Mouse (Mus musculus): ENCODE data around the gene Gm44596.
"Not testable (repeated sequence)": the region's sequence is repeated elsewhere in the genome, so short reads cannot be mapped to it uniquely, and the experiment has no call there.

Gene Gm44596

DNA sequence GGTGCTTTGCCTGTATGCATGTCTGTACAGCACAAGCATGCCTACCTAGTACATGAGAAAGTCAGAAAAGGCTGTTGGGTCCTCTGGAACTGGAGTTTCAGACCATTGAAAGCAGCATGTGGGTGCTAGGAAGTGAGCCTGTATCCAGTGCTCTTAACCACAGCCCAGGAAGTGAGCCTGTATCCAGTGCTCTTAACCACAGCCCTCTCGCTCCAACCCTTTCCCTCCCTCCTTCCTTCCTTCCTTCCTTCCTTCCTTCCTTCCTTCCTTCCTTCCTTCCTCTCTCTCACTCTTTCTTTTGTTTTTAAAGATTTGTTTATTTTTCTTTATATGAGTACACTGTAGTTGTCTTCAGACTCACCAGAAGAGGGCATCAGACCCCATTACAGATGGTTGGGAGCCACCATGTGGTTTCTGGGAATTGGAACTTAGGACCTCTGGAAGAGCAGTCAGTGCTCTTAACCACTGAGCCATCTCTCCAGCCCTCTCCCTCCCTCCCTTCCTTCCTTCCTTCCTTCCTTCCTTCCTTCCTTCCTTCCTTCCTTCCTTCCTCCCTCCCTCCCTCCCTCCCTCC is 5.4 kb downstream of the Gm44596 start:
- DNase-seq (ENCODE audit: low read depth), result not testable (repeated sequence)

DNA sequence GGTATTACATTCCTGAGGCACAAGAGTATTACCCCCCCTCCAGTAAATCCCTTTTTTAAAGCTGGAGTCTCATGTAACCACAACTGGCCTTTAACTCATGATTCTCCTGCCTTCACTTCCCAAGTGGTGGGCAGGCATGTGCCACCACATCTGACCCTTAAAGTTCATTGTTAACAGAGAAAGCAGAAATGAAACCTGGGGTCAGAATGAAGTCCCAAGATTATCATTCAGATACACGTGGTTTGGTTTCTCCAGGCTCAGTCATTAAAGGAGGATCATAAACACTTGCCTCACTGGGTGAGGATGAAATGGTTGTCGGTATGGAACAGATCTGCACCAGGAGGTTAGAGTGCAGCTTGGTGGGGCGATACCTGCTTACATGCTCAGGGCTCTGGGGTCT is 6.0 kb downstream of the Gm44596 start:
- DNase-seq (ENCODE audit: low read depth), result no peak

DNA sequence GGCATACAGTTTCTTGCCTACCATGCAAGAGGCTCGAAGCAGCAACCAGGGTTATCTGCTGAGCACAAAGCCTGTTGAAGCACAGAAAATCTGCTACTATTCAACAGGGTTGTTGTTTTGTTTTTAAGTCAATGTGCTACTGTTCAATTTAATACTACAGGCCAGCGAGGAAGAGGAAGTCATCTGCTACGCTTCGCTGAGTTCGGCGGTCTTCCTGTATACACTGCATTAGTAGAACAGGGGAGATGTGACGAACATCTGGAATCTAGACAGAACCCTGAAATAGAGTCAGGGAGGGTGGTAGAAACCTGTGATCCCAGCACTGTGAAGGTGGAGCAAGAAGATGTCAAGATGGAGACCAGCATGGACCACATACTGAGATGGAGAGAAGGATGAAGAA is 8.4 kb downstream of the Gm44596 start:
- no peak for DNase-seq (ENCODE audit: low read depth)

DNA sequence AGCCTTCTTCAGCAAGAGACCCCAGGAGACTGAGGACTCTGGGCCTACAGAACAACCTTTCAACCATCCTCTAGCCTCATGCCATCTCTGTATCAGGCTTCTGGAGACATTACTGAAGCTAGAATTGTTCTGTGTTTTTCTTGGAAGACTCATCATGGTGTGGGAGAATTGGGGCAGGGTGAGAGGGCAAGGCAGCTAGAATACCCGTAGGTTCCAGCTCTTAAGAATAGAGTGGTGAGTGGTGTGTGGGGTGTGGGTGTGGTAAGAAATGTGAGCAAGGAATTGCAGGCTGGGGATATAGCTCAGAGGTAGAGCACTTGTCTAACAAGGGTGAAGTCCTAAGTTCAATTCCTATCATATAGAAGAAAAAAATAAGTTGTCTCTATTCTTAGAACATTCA is 9.7 kb downstream of the Gm44596 start:
- no peak for DNase-seq (ENCODE audit: low read depth)

DNA sequence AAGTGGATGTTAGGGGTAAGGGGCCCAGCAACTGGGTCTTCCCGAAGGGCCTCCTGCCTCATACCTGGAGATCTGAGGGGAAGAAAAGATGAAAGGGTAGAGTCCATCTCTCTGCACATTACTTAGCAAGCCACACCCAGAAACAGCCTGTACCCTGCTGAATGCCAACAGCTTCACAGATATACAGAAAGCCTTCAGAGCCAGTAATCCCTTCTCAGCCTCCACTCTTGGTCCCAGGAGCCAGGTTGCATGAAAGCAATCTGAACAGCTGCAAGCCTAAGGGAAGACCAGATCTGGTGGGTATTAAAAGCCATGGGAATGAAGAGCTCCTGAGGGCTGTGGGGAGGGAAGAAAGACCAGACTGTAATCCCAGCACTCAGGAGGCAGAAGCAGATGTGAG is 13.9 kb downstream of the Gm44596 start:
- DNase-seq (ENCODE audit: low read depth), result no peak

DNA sequence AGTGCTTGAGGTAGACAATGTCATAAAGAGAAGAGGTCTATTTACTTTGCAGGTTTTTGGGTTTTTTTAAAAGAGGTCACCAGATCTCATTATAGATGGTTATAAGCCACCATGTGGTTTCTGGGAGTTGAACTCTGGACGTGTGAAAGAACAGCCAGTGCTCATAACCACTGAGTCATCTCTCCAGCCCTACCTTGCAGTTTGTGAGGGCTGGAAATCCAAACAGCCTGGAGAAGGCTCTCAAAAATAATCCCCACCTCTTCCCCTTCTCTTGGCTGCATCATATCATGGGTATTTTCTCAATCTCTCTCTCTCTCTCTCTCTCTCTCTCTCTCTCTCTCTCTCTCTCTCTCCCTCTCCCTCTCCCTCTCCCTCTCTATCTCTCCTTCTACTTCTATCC is 15.4 kb downstream of the Gm44596 start:
- DNase-seq (ENCODE audit: low read depth), result no peak

DNA sequence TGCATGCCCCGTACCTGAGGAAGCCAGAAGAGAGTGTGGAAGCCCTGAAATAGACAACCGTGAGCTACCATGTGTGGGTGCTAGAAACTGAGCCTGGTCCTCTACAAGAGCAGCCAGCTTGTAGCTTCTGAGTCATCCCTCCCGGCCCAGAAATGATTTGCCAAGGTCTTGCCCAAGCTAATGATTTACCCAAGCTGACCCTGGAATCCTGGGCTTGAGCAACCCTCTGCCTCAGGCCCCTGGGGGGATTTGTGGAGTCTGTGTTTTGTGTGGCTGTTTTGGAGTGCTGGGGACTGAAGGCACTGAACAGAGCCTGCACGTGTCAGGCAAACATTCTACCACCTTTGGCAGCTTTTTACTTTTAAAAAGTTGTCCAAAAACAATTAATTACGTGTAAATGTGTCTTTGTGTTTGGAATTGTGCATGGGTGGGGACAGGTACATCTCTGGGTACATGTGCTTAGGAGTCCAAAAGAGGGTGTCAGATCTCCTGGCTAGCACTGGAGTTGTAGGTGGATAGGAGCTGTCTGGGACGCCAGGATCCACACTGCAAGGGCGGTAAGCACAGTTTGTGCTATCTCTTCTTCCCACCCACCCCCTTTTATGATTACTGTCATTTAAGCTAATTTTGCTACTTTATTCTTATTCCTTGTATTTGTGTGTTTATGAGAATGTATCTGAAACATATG is 22.4 kb downstream of the Gm44596 start:
- no peak for DNase-seq (ENCODE audit: low read depth)

DNA sequence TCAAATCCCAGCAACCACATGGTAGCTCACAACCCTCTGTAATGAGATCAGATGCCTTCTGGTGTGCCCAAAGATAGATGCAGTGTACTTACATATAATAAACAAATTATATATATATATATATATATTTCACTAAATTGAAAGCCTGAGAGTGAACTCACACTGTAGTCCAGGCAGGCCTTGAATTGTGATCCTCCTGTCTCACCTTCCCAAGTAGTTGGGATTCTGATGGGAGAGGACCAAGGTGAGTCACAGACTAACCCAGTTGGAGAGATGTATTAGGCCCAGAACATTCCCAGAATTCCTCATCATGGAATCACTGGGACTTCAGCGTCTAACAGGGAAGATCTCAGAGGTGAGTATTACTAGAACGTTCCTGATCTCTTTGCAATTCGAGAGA is 23.7 kb downstream of the Gm44596 start, which contains the start of gene Nrip2:
Gene Nrip2, plus strand, starts transcription at position 301 of the 400 bp plus-strand sequence.
- DNase-seq (ENCODE audit: low read depth), result no peak

DNA sequence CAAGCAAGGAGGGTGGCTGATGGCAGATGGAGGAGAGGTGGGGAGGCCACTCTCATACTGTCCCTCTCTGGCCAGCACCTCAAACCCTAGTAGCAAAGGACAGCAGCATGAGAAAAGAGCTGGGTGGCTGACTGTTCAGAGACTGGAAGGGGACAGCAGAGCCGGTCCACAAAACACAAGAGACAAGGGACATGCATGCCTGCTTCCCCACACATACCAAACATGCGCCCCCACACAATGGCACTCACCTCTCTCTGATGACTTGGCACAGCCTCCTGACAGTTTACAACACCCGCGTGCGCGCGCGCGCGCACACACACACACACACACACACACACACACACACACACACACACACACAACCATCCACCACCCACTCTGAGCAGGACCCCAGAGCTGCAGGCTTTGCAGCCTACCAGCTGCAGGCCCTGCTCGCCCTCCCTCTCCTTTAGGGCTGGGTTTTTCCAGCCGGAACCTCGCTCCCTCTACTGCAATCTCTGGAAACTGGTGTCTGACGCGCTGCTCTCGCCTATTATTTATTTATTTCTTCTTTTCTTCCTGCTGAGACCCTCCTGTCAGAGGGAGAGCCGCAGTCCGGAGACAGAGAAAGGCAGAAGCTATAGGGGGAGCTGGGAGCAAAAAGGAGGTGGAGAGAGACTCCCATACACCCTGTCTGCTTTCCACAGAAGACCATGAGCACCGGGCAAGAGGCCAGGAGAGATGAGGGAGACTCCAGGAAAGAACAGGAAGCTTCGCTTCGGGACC is 24.3 kb downstream of the Gm44596 start:
- no peak for DNase-seq (ENCODE audit: low read depth)

DNA sequence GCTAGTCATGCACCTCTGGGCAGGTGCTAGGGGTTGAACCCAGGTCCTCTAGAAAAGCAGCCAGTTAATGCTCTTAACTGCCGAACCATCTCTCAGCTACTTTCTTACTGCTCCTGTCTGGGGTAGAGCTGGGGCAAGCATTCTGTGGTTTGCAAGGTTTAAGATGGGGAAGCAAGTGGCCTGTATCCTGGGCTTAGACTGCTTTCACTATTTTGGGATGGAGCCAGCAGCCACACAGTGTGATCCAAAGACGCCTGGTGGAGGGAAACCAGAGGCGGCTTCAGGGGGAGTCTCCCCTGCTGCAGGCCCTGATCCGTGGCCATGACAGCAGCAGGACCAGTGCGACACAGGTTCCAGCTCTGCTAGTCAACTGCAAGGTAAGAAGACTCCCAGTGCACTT is 29.4 kb downstream of the Gm44596 start:
- no peak for DNase-seq (ENCODE audit: low read depth)

DNA sequence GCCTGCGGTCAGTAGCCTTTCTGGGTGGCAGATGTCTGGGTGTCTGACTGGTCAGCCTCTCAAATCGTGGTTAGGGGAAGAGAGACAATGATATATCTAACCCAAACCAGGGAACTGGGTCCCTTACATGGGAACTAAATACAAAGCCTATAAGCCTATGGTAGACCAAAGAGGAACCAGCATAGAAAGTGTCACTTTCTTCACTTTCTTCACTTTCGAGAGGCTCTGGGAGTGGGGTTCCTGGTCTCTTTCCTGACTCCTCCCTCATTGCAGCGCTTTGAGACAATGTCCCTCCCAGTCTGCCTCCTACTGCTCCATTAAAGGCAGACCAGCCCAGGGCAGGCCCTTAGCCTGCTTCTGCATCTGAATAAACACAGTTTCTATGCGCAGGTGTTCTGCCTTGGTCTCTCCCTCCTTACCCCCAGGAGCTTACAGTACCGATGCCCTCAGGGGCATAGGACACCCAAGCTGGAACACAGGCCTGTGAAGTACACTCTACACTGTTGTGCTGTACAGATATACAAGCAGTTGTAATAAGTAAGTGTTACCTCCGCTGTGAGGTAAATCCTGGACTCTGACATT is 33.3 kb downstream of the Gm44596 start:
- DNase-seq (ENCODE audit: low read depth), result no peak

DNA sequence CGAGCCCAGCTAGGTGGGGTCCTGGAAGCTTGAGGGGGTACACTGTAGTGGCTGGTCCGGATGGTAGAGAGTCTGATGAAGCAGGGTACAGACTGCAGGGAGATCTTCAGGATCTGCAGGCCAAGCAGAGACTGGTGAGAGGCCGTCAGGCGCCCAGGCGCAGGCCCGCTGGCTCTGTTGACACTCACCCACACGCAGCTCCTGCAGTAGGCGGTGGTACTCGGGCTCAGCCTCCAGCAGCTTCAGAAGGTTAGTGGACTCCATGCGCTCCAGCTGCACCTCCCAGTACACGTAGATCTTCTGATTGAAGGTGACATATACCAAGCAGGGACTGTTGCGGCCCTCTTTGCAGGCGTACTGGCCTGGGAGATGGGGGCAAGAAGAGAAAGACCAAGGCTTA is 35.0 kb downstream of the Gm44596 start:
- DNase-seq (ENCODE audit: low read depth), result no peak

DNA sequence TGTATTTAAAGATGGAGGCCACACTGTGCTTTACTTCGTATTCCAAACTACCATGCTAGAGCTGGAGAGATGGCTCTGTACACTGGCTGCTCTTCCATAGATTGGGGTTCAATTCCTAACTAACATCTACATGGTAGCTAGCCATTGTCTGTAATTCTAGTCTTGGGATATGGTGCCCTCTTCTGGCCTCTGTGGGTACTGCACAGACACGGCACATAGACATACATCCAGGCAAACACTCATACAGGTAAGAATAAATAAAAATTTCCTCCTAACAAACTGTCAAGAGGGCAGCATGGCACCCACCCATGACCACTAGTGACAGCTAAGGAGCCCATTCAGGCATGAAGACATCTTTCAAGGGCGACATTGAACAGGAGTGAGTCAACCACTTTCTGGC is 35.8 kb downstream of the Gm44596 start:
- peak; percentile 57 for DNase-seq (ENCODE audit: low read depth)

DNA sequence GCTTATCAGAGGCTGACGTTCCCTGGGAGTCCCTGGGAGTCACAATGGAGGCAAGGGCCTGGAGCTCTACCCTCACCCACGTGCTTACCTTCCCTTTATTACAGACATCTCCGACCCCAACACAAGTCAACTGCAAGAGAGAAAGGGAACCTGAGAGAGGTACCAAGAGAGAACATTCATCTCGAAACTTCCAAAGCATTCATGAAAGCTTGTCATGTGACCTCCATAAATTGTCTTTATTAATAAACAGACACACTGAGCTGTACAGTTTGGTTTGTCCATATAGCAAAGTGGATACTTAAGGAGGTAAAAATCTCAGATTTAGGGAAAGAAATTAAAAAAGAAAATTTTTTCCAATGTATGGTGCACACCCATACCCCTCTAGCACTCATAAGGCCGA is 40.9 kb downstream of the Gm44596 start:
- DNase-seq (ENCODE audit: low read depth), result no peak

DNA sequence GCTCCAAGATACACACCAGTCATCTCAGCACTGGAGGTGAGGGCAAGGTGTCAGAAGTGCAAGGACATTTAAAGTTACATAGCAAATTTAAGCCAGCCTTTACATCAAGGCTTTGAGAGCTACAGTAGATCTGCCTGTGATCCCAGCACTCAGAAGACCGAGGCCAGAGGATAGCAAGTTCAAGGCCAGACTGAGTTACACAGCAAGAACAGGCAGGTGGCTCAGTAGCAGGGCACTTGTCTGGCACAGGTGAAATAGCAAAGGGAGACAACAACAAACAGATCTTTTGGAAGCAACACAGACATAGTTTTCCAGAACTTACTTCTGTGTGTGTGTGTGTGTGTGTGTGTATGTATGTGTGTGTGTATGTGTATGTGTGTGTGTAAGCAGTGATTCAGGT is 42.8 kb downstream of the Gm44596 start:
- DNase-seq (ENCODE audit: low read depth), result no peak

DNA sequence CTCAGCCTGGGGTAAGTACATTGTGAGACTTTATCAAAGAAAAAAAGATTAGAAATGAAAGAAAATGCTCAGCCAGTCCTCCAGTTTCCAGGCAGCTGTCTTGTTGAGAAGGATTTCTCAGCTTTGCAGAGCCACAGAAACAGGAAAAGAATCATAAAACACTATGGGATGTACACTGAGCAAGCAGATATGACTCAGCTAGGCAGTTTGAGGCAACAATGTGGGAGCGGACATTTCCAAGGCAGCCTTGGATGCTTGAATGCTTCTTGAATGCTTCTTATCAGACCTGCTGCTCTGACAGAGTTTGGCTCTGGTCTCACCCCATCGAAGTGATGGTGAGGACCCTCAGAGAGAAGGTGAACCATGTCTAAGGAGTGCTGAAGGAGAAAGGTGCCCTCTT is 45.7 kb downstream of the Gm44596 start:
- DNase-seq (ENCODE audit: low read depth), result no peak

DNA sequence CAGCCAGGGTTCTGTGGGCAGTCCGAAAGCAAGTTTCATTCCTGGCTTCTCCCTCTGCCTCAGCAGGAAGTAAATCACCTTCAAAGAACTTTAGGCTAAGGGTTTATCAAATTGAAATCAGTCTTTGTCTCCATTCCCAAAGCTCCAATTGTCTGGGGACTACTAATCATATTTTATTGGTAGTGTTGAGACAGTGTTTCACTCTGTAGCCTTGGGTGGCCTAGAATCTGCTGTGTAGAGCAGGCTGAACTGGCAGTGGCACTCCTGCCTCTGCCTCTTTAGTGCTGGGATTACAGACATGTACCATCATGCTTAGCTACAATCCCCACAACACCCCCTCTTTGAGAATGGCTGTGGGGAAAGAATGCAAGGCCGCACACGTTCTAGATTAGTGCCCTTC is 46.2 kb downstream of the Gm44596 start:
- DNase-seq (ENCODE audit: low read depth), result no peak

DNA sequence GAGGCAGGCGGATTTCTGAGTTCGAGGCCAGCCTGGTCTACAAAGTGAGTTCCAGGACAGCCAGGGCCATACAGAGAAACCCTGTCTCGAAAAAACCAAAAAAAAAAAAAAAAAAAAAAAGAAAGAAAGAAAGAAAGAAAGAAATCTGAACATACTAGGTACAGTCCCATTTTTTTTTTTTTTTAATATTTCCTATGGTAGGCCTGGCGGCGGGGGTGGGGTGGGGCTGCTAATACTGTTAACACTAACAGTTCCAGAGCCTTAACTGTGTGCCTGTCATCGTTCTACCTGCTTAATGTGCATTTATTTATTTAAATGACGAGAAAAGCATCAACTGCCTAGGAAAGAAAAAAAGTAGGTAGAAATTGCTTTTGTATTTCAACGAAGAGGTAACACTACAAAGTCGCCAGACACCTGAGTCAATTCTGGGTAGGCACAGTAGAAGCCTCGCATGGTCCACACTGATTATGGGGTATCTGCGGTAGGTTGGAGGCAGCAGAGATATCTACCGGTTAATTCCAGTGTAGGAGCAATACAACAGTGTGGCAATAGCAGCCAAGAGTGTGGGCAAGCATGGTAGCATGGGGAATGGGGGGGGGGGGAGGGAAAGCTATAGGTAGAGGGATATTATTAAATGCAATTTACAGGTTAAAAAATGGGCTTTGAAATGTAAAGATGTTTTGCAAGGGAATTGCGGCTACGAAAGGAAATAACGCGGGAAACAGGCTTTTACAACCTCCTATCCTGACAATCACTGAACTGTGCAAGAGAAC is 48.4 kb downstream of the Gm44596 start:
- DNase-seq (ENCODE audit: low read depth), result peak; percentile 65

DNA sequence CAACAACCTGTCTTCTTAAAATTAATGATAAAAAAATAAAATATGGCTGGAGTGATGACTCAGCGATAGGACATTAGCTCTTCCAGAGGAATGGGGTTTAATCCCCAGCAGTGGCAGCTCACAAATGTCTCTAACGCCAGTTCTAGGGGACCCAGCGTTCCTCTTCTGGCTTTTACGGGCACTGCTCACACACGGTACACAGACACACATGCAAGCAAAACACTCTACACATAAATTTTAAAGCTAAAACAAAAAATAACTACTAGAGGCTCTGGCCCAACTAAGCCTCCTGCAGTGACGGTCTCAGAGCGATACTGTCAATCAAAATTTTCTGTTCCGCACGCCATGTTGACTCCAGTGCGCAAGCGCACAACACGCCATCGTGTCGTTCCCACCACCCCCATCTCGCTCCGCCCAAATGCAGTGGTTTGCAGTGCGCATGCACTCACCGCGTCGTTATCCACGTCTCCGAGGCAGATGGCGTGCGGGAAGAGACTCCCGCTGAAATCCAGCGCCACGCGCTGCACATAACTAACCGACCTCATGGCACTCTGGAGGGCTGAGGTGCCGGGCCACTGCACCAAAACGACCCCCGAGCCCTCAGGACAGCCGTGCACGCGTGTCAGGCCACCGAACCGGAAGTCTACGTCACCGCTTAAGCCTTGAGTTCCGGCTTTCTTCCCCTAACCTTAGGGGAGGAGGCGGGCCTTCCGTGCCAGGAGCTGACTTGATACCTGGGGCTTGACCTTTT is 49.1 kb downstream of the Gm44596 start, which contains the start of gene Itfg2:
Gene Itfg2, minus strand, starts transcription at position 663 of the 751 bp plus-strand sequence.
- peak; percentile 95 for DNase-seq (ENCODE audit: low read depth)

DNA sequence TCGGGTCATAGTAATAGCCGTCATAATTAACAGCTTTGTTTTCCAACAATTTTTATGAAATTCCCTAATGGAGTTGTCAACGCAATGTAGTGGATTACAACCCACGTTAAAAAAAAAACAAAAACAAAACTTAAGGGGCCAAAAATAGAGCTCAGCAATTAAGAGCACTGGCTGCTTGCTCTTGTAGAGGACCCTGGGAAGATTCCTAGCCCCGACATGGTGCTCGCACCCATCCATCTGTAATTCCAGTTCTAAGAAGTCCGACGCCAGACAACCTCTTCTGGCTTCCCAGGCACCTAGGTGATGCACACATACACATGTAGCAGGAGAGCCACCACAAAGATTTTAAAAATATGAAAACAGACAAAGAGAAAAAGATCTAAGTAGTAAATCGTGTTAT is 49.7 kb downstream of the Gm44596 start:
- no peak for DNase-seq (ENCODE audit: low read depth)

DNA sequence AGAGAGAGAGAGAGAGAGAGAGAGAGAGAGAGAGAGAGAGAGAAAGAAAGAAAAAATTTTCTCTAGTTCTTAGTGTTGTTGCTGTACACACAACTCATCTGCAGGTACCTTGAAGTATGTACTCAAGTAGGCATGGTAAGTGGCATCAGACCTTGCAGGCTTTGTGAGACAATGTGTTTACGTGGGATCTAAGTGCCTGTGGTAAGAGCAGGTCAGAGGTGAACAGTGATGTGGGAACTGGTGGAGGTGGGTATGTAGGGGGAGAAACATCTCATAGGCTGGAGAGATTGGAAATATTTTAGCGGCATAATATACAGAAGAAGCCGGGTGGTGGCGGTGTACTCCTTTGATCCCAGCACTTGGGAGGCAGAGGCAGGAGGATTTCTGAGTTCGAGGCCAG is 52.3 kb downstream of the Gm44596 start:
- no peak for DNase-seq (ENCODE audit: low read depth)

Data from c-Kit-positive CD71-positive TER-119-negative erythroid progenitor cells, embryonic 14.5 days (primary cell).